Mouse (Mus musculus) heart, adult 2 months (tissue): ENCODE results near the gene Ubap1. TPM values are rescaled to one million over a fixed set of nuclear protein-coding genes. Genes with fewer than 3 reads are reported as not detected.

Source experiments
- DNase-seq, 2 experiments: peaks; one replicate each; pipeline ENCODE4 v3.0.0; 2021
- H3K27ac ChIP-seq: fragments of 200-600 bp; 2 replicates; pipeline ENCODE4 v1.8.1; 2022
- H3K27me3 ChIP-seq: fragments of 200-500 bp; 2 replicates; pipeline ENCODE4 v1.6.1; 2012; ENCODE audit warnings: mild to moderate bottlenecking, low read length, inconsistent platforms, mixed read lengths; ENCODE audit not compliant: control insufficient read depth, insufficient read depth
- H3K36me3 ChIP-seq: fragments of 200-500 bp; 2 replicates; pipeline ENCODE4 v1.6.1; 2012; ENCODE audit warnings: low read length, inconsistent platforms; ENCODE audit not compliant: control insufficient read depth, insufficient read depth
- H3K4me1 ChIP-seq: fragments of 200-500 bp; 2 replicates; pipeline ENCODE4 v1.6.1; 2011; ENCODE audit warnings: low read length; ENCODE audit not compliant: control insufficient read depth, insufficient read depth
- H3K4me3 ChIP-seq: fragments of 200-600 bp; 2 replicates; pipeline ENCODE4 v1.8.1; 2022
- H3K79me2 ChIP-seq: fragments of 200-500 bp; replicated peaks from 2 replicates; pipeline ENCODE4 v1.6.1; 2012; ENCODE audit warnings: mild to moderate bottlenecking, inconsistent platforms, low read length, moderate library complexity, mixed read lengths; ENCODE audit not compliant: control insufficient read depth, insufficient read depth
- H3K9ac ChIP-seq: fragments of 200-500 bp; 2 replicates; pipeline ENCODE4 v1.6.1; 2012; ENCODE audit warnings: low read depth, mild to moderate bottlenecking, control low read depth, inconsistent platforms, low read length, mixed read lengths
- CTCF ChIP-seq: fragments of 200-600 bp; IDR thresholded peaks from 2 replicates; pipeline ENCODE4 v1.8.1; 2022; ENCODE audit warnings: antibody characterized with exemption, mild to moderate bottlenecking, moderate library complexity
- EP300 ChIP-seq: fragments of 200-500 bp; IDR thresholded peaks from 2 replicates; pipeline ENCODE4 v1.6.1; 2011; ENCODE audit warnings: low read depth, low read length, control low read depth; ENCODE audit not compliant: insufficient read depth
- POLR2A ChIP-seq: fragments of 200-500 bp; IDR thresholded peaks from 2 replicates; pipeline ENCODE4 v1.6.1; 2011; ENCODE audit warnings: mild to moderate bottlenecking, low read depth, low read length, control low read depth; ENCODE audit not compliant: insufficient read depth
- WGBS: fragments of 180-500 bp; shearing (Covaris S2); methylation state at CpG from one replicate; pipeline ENCODE4 v1.1.7; 2018; 5-methylcytosine and 5-hydroxymethylcytosine counted together
- intact Hi-C: fragments of 180-260 bp; cut with DNase I; formaldehyde crosslinking; loops from one replicate; pipeline ENCODE4 v1.15.1; 2025
- polyA plus RNA-seq: library from polyadenylated mRNA; depleted of rRNA; stranded (reverse); fragments of >200 nt; gene quantifications from 2 replicates; pipeline ENCODE4 v1.2.3, GENCODE M21; 2012
- total RNA-seq, 2 experiments: library from RNA; stranded (reverse); gene quantifications; 2 replicates each; pipeline ENCODE4 v1.2.3; 2021

Ubap1 gene
- total and polyA plus RNA-seq, 3 experiments: 21.8 to 43.7 (median 37.3) TPM

DNA sequence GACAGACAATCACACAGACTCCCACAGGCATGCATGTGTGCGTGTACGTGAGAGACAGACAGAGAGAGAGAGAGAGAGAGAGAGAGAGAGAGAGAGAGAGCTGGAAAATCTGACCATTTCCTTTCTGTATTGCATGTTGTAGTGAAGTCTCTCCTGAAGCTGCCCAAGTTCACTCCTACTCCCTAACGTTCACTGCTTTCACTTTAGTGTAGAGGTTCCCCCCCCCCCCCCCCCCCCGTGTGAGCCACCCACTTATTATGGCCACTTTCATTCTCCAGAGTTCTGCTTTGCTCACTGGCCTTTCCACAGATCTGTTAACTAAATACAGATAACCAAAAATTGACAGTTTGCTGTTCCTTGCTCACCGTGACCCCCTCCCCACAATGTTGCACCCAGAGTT is 957 bp upstream of the Ubap1 start:
- Histone ChIP-seq H3K4me3 (peak overlapping the region; percentile 78; the same call in 1 of the 2 replicates), H3K27ac (peak overlapping the region; percentile 94), H3K9ac (peak overlapping the region; percentile 57), H3K79me2 (0 out of 2 replicates have a peak, but pooled peaks cover 2% of the 10 kb centered on the region), H3K36me3 (peaks cover 7% of the 10 kb centered on the region), H3K4me1 (peaks cover 7% of the 10 kb centered on the region), H3K27me3 (no peaks in the 10 kb centered on the region)
- TF ChIP-seq POLR2A: no peak
- TF ChIP-seq CTCF: no peak
- no peak for TF ChIP-seq EP300
- WGBS: 20% methylated on average over 5 of the region's 5 CpGs
- no peak for DNase-seq
- intact Hi-C loops: no loop called here

DNA sequence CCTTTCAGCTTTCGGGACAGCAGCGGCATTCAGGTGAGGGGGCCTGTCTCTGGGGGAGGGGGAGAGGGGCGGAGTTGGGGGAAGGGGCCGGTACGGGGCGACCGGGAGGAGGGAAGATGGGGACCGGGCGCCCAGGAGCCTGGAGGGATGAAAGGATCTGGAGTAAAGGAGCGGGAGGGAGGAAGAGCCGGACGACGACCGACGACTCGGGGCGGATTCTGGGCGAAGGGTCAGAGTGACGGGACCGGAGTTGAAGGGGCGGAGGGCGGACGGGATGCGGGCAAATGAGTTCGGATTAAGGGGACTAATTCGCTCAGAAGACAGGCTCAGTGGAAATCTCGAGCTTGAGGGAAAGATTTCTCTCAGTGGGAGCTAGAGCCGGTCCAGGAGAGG is 399 bp downstream of the Ubap1 start:
- intact Hi-C loops: loop anchor here (1.0 kb wide), 1 partner anchor 34 kb away; no protein-coding TSS in a partner anchor

DNA sequence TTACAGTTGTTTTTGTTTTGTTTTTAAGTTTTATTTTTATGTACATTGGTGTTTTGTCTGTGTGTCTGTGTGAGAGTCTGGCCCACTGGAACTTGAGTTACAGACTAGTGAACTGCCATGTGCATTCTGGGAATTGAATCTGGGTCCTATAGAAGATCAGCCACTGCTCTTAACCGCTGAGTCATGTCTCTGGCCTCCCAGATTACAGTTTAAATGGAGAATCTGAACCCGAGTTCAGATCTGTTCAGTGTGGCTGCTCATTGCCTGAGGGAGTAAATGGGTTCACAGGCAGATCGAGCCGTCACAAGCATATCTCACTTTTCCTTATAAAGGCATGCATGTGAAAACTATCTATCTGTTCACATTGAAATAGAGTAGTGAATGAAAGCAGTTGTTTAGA is 4.0 kb downstream of the Ubap1 start:
- Histone ChIP-seq H3K27ac (no peak overlapping the region), H3K79me2 (peaks cover 8% of the 10 kb centered on the region), H3K9ac (no peak overlapping the region), H3K4me3 (no peak overlapping the region), H3K4me1 (peaks cover 7% of the 10 kb centered on the region), H3K36me3 (peaks cover 12% of the 10 kb centered on the region), H3K27me3 (no peaks in the 10 kb centered on the region)
- TF ChIP-seq EP300 (no peak), CTCF (no peak), POLR2A (no peak)
- WGBS: 76% methylated on average over 4 of the region's 4 CpGs
- no peak for DNase-seq
- intact Hi-C loops: no loop called here

More for the DNA sequence above, 399 bp downstream of the Ubap1 start:
- Histone ChIP-seq H3K4me1 (peaks cover 7% of the 10 kb centered on the region), H3K27me3 (no peaks in the 10 kb centered on the region), H3K4me3 (peak overlapping the region; percentile 78), H3K27ac (peak overlapping the region; percentile 94), H3K36me3 (peaks cover 7% of the 10 kb centered on the region), H3K79me2 (0 out of 2 replicates have a peak, but pooled peaks cover 3% of the 10 kb centered on the region), H3K9ac (peak overlapping the region; percentile 88)
- no peak for DNase-seq
- TF ChIP-seq EP300 (no peak), POLR2A (no peak), CTCF (no peak)
- 1% methylated on average over 26 of the region's 28 CpGs for whole genome bisulfite sequencing

GRCm38 (mm10) chr4:41353265-41353664 is 4.5 kb downstream of the Ubap1 start:
- peaks cover 12% of the 10 kb centered on the region for H3K36me3 ChIP-seq
- no peak overlapping the region for H3K27ac ChIP-seq
- peaks cover 8% of the 10 kb centered on the region for H3K79me2 ChIP-seq
- no peak overlapping the region for H3K9ac ChIP-seq
- TF ChIP-seq EP300: no peak
- peak; percentile 13; the same call in 1 of the 2 replicates for TF ChIP-seq CTCF
- TF ChIP-seq POLR2A: no peak
- intact Hi-C loops: no loop called here
- H3K4me1 ChIP-seq: peaks cover 5% of the 10 kb centered on the region
- H3K27me3 ChIP-seq: no peaks in the 10 kb centered on the region
- 74% methylated on average over 1 of the region's 1 CpGs for WGBS
- H3K4me3 ChIP-seq: no peak overlapping the region
- DNase-seq: no peak

- Histone ChIP-seq H3K27ac (no peak overlapping the region), H3K9ac (no peak overlapping the region), H3K36me3 (peaks cover 8% of the 10 kb centered on the region), H3K4me1 (peaks cover 1% of the 10 kb centered on the region; the same call in 1 of the 2 replicates), H3K4me3 (no peak overlapping the region), H3K79me2 (peaks cover 11% of the 10 kb centered on the region), H3K27me3 (no peaks in the 10 kb centered on the region)
- 89% methylated on average over 2 of the region's 2 CpGs for WGBS
- TF ChIP-seq POLR2A (no peak), CTCF (no peak), EP300 (no peak)
- intact Hi-C loops: no loop called here
- no peak for DNase-seq
These were observed 8.4 kb downstream of the Ubap1 start for GRCm38 (mm10) chr4:41357154-41357553.

DNA sequence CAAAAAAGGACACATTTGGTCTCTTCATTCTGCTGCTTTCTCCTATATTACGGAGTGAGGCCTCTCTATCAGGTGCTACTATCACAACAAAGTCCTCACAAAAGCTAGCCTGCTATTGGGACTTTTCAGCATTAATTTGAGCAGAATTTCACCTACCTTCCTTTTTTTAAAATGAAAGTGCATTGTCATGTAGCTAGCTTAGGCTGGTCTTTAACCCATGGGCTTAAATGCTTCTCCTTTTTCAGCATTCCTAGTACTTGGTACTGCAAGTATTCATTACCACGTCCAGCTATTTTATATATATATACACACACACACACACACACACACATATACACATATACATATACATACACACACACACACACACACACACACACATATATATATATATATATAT is 9.9 kb downstream of the Ubap1 start:
- Histone ChIP-seq H3K27ac (no peak overlapping the region), H3K36me3 (peaks cover 5% of the 10 kb centered on the region), H3K79me2 (peaks cover 11% of the 10 kb centered on the region), H3K9ac (no peak overlapping the region), H3K27me3 (no peaks in the 10 kb centered on the region), H3K4me3 (no peak overlapping the region), H3K4me1 (peaks cover 1% of the 10 kb centered on the region; the same call in 1 of the 2 replicates)
- TF ChIP-seq CTCF: no peak
- WGBS: 80% methylated on average over 2 of the region's 2 CpGs
- intact Hi-C loops: no loop called here
- no peak for DNase-seq
